Mouse (Mus musculus) heart, adult 11 months (tissue): ENCODE data around the gene Errfi1.

Experiments used
- DNase-seq: peaks from one replicate; pipeline ENCODE4 v3.0.0; 2022

Gene Errfi1

GRCm38 (mm10) chr4:150850893-150851292 is 2.8 kb upstream of the Errfi1 start:
- no peak for DNase-seq

GRCm38 (mm10) chr4:150852045-150852444 is 1.7 kb upstream of the Errfi1 start:
- DNase-seq = no peak

DNA sequence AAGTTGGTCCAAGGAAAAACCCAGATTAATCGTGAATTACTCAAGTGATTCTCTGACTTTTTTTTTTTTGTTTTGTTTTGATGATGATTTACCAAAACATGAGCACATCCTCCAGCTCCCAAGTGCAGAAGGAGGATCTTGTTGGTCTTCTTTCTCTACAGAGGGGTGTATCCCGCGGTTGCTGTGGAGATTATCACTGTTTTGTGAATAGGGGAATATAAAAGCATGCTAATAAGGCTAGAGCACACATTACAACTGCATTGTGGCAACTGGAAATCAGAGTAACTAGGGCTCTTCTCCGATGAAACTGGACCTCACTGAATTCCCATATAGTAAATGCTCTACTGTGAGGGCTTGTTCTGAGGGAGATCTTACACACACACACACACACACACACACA is 1.2 kb upstream of the Errfi1 start:
- DNase-seq = peak; percentile 96

DNA sequence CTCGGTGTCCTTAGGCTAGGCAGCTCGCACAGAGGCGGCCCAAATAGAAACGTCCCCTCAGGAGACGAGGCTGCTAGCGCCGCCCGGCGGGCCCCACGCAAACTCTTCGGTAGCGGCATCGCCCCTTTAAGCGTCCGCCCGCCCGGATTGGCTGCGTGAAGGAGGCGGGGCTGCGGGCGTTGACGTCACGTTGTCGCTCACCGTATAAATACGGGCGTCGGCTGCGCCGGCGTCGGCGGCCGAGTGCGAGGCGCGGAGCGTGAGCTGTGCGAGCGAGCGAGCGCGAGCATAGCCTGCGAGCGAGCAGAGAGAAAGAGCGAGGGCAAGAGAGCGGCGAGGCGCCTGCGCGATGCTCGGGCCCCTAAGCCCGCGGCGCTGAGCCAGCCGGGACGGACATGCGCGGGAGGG is 1.1 kb downstream of the Errfi1 start:
- peak; percentile 100 for DNase-seq

DNA sequence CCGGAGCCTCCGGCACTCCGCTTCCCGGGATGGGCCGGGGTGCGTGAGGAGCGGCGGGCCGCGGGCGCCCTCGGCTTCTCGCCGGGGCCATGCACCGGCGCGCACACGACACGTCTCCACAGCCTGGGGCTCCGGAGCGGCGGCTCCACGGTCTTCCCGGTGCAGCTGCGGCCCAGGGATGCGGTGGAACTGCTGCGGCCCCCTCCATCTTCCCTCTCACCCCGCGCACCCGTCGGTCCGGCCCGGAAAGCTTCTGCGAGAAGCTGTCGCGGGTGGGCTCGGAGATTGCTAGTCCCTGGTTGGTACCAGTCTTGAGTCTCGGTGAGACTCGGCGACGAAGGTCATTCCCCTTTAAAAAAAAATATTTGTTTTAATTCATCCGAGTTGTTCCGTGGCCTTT is 1.6 kb downstream of the Errfi1 start:
- DNase-seq = no peak

GRCm38 (mm10) chr4:150860526-150860925 is 6.8 kb downstream of the Errfi1 start:
- peak; percentile 87 for DNase-seq

- peak; percentile 73 for DNase-seq
Observed at GRCm38 (mm10) chr4:150861161-150861560, 7.4 kb downstream of the Errfi1 start.

- peak; percentile 83 for DNase-seq
Observed at GRCm38 (mm10) chr4:150862626-150863375, 9.1 kb downstream of the Errfi1 start.

DNA sequence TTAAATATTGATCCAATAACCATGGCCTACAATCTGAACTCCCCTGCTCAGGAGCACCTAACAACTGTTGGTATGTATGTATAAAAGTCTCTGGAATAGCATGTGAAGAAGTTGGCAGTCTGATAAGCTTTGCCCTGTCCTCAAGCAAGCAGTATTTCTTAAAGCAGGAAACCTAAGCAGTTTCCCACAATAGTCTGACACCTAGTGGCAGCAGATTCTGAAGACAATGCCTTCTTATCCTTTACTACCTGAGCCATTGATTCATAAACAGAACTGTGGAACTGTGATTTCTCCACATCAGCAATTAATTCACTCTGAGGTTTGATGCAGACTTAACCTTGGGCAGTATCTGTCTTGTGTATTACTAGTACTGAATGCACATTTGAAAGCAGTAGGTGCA is 11.7 kb downstream of the Errfi1 start:
- DNase-seq = peak; percentile 64

DNA sequence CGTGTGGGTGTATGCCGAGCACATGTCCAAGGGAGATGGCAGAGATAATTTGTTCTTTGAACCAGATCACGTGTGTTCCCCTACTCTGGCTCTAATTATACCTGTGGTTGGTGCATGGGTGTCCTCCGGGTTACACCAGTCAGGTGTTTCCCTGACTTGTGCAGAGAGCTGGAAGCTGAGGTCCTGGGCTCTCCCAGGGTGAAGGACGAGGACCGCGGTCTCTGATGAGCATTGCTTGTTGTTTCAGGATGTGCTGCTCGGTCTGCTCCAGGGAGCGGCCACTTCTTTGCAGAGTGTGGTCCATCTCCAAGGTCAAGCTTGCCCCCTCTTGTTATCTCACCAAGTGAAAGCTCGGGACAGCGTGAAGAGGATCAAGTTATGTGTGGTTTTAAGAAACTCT is 12.3 kb downstream of the Errfi1 start:
- peak; percentile 85 for DNase-seq

DNA sequence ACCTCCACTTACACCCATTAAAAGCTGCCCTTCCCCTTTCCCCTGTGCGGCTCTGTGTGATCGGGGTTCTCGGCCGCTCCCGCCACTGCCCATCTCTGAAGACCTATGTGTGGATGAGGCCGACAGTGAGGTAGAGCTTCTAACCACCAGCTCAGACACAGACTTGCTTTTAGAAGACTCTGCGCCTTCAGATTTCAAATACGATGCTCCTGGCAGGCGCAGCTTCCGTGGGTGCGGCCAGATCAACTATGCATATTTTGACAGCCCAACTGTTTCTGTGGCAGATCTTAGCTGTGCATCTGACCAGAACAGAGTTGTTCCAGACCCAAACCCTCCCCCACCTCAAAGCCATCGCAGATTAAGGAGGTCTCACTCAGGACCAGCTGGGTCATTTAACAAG is 12.8 kb downstream of the Errfi1 start:
- DNase-seq = no peak

DNA sequence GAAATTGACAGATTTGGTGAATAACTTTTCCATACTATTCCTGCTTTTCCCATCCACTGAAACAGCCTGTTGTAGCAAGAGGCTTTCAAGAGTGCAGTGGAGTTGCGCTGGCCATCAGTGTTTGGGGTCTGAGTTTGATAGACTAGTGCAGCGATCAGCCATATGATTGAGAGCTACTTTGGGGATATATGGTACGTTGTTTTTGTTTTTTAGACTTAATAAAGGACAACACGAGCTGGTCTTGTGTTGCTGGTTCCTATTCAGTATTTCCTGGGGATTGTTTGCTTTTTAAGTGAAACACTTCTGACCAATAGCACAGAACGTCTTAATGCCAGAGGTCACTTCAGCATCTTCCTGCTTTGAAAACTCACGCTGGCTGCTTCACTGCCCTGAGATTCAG is 14.4 kb downstream of the Errfi1 start:
- DNase-seq = peak; percentile 62

DNA sequence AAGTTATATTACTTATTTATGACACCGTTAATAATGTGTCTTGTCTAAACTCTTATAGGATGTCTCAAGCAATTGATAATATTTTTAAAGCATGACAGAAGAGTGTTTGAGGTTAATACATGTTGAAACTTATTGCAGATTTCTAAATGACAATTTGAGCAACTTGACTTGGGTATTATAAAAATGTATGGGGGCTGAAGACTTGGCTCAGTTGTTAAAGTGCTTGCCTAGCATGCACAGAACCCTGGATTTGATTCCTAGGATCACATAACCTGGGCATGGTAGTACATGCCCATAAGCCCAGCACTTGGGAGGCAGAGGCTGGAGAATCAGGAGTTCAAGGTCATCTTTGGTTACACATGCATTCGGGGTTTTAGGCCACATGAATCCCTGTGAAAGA is 15.1 kb downstream of the Errfi1 start:
- no peak for DNase-seq

GRCm38 (mm10) chr4:150869276-150870197 is 15.8 kb downstream of the Errfi1 start:
- DNase-seq = peak; percentile 95

DNA sequence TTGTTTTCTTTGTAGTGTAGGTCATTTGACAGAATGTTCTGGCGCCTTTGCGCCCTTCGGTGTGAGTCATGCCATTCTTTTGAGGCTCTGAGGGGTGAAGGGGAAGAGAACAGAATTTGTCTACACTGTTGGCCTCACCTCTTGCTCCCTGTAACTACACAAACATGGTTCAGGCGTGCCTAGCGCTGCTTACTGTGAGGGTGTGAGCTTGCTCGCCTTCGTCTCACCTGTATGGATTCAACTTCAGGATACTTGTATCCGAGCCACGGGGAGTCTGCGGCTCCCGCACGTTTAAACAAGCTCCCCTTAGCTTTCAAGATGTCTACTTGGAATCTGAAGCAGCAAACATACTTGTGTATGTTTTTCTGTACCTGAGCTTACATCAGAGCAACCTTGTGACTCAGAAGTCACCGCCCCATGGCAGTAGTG is 17.3 kb downstream of the Errfi1 start:
- DNase-seq = peak; percentile 91

- peak; percentile 98 for DNase-seq
Observed at GRCm38 (mm10) chr4:150871392-150872138, 17.8 kb downstream of the Errfi1 start.

GRCm38 (mm10) chr4:150872139-150872651 is 18.5 kb downstream of the Errfi1 start:
- peak; percentile 94 for DNase-seq

- DNase-seq = no peak
Observed at GRCm38 (mm10) chr4:150872681-150873080, 19.0 kb downstream of the Errfi1 start.

- DNase-seq = peak; percentile 88
Observed at GRCm38 (mm10) chr4:150874416-150874815, 20.7 kb downstream of the Errfi1 start.

GRCm38 (mm10) chr4:150875393-150875792 is 21.7 kb downstream of the Errfi1 start:
- peak; percentile 79 for DNase-seq

- DNase-seq = peak; percentile 82
Observed at GRCm38 (mm10) chr4:150879631-150880030, 25.9 kb downstream of the Errfi1 start.

GRCm38 (mm10) chr4:150880364-150880763 is 26.6 kb downstream of the Errfi1 start:
- DNase-seq = peak; percentile 49

DNA sequence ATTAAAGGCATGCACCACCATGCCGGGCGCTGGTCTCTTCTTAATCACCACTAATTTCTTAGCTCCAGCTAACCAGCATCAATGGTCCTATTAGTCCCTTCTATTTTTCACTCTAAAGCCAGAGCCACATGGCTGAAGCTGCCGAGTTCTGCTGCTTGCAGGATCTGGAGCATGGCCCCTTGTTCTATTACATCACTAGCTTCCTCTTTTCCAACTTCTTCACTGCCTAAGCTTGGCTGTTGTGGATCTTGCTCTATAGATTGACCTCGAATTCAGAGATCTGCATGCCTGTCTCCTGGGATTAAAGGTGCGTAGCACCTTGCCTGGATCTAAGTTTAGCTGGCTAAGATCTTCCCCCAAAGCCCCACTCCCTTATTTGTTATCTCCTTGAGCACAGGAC is 28.9 kb downstream of the Errfi1 start:
- DNase-seq = peak; percentile 83
